Mouse (Mus musculus) megakaryocyte-erythroid progenitor cell, adult 5-6 weeks (primary cell): ENCODE measurements around the gene Pes1. TPM values are rescaled to one million over a fixed set of nuclear protein-coding genes. Genes with fewer than 3 reads are reported as not detected.

Experiments
- ATAC-seq: replicated peaks from 2 replicates; pipeline ENCODE4 v1.8.0; 2016; ENCODE audit warnings: mild to moderate bottlenecking, inconsistent platforms; ENCODE audit not compliant: severe bottlenecking, poor library complexity, low FRiP score, low TSS enrichment
- total RNA-seq, 2 experiments: library from RNA; stranded (forward) in 1 of 2; stranded (reverse) in 1 of 2; fragments of 200-1000, 215-1000 nt in 1 of 2; fragments of >200 nt in 1 of 2; fragmentation: Nextera tagmentation in 1 of 2; gene quantifications; 2 replicates each; pipeline ENCODE4 v1.2.3; 2014 to 2017

Gene Pes1
- total RNA-seq, 2 experiments from 2014 or later: 107 to 143 TPM

DNA sequence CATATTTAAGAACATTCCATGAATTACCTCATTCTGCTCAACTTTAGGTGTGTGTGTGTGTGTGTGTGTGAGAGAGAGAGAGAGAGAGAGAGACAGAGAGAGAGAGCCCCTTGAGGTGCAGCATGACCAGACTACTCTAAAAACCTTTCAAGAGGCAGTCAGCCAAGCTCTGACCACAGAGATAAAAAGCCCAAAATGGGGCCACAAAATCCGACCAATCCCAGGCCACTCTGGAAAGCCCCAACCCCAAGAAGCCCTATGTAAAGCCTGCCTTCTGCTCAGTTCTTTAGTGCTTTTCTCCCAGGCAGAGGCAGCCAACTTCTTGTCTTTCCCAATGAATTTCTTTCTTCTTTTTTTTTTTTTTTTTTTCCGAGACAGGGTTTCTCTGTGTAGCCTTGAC is 2.9 kb upstream of the Pes1 start:
- no peak for ATAC-seq

DNA sequence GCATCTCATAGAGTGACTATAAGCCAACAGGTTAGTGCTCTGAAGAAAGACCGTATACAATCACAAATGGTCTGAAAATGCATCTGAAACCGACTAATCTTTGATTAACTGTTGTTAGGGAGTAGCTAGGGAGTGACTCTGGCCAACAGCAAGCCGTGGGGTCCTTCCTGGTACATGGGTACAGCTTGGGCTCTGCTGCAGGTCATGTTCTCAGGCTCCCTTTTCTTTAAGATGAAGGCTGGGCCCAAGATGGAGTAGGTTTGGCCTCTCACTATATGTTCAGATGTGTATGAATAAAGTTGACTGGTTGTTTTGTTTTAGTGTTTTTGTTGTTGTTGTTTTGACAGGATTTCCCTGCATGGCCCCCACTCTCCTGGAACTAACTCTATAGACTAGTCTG is 2.0 kb upstream of the Pes1 start:
- no peak for ATAC-seq

DNA sequence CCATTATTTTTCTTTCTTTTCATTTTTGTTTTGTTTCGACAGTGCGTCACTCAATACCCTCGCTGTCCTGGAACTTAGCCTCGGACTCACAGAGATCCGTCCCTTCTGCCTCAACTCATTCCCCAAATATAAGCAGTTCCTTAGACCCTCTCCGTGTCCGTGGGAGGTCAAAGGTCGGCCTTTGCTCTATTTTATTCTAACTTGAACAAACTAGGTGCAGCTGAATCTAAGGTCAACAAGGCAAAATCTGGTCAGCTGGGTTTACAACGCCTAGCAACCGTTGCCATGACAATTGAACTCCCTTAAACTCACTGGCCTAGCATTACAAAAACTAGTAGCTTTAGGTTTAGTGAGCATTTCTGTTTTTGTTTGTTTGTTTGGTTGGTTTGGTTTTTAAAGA is 620 bp upstream of the Pes1 start:
- no peak for ATAC-seq

DNA sequence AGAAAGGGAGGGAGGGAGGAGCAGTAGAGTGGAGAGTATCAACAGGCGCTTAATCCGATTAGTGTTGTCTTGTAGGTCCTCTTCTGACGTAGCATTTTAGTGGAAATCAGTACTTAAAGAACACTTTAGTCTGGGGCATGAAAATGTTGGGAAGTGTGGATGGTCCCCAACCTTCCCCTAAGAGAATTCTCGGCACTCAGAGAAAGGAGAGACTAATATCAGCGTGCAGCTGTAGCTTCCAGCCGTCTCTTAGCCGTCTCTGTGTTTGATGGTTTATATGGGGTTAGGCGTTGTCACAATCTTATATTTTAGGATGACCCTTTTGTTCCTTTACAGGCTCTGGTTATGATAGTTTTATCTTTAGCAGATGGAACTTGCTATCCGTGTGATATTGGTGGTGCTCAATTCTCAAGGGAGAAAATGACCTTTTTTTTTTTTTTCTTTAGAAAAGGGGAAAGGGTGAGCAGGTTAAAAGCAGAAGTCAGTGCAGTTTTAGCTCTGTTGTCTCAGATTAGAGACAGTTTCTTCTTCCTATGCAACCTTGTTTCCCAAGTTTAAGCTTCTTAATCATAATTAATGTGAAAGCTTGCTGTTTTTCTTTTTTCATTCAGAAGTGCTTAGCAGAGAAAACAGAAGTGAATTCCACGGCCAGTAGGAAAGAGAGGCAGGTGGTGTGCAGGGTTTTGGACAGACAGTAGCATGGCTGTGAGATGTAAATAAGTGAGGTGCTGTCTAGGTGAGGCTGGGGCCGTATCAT is 819 bp downstream of the Pes1 start:
- ATAC-seq: peak; percentile 69

DNA sequence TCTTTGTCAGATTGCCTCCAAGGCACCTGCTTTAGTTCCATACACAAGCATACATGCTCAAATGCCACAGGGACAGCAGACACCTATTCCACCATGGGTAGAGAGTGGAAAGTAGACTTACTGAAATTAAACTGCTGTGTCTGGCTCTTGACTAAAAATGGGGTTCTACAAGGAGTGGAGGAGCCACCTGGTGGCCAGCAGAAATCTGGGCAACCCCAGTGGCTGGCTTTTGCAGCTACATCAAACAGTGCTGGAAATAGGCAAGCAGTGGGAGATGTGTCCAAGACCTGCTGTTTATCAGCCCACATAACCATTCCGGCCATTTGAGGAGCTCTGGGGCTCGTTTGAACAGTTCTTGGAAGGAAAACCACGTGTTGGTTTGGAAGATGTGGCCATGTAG is 6.1 kb downstream of the Pes1 start:
- peak; percentile 67; the same call in 1 of the 2 replicates for ATAC-seq

DNA sequence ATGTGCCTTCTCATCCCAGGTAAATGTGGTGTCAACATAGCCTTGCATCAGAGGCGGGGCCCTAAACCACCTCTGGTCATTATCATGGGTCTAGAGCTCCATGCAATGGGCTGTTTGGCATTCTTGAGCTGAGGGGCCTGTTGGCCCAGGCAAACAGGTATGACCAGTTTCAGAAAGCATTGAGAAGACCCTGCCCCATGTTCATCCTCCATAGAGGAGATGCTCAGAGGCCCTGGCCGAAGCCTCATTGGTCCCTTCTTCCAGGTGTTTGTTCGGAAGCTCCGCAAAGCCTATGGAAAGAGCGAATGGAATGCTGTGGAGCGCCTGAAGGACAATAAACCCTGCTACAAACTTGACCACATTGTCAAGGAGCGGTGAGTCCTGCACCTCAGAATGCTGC is 6.6 kb downstream of the Pes1 start:
- no peak for ATAC-seq

DNA sequence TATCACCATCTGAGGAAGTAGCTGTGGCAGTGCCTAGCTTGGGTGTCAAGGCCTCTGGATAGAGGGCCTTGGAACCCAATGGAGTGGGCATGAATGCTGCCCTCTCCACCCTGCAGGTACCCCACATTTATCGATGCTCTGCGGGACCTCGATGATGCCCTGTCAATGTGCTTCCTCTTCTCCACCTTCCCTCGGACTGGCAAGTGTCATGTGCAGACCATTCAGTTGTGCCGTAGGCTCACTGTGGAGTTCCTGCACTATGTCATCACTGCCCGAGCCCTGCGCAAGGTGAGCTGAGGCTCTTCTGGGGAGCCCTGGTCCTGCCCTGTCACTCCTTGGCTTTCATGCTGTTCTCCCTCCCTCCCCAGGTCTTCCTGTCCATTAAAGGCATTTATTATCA is 9.3 kb downstream of the Pes1 start:
- no peak for ATAC-seq

DNA sequence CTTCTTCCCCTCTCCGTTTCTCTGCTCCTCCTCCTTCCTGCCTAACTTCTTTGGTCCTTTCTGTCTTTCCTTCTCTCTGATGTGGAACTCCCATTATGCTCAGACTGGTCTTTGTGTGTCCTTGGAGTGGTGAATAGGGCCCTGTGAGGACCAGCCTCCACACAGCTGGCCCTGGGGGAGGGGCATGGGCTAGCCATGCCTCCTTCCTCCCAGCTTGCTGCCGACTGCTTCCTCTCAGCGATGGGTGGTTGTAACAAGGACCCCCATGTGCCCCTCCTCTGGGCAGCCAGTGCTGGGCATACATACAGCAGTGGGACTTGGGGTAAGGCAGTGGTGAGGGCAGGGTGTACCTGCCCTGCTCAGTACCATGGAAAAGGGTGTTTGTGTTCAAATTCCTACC is 10.5 kb downstream of the Pes1 start:
- no peak for ATAC-seq

DNA sequence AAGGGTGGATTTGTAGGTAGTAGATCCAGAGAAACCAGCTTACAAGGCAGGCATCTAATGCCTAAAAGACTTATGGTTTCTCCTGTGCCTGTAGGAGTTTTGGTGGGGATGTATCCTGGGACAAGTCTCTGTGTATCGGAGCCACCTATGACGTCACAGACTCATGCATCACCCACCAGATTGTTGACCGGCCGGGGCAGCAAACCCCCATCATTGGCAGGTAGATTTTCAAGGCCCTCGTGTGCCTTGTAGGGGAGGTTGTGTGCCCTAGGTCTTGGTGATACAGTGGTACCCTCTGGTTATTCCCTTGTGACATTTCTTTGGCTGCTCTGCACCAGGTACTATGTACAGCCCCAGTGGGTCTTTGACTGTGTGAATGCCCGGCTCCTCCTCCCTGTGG is 12.9 kb downstream of the Pes1 start, which contains the start of gene 4930556J24Rik:
Gene 4930556J24Rik, minus strand, starts transcription at position 101 of the 400 bp plus-strand sequence.
- ATAC-seq: no peak

DNA sequence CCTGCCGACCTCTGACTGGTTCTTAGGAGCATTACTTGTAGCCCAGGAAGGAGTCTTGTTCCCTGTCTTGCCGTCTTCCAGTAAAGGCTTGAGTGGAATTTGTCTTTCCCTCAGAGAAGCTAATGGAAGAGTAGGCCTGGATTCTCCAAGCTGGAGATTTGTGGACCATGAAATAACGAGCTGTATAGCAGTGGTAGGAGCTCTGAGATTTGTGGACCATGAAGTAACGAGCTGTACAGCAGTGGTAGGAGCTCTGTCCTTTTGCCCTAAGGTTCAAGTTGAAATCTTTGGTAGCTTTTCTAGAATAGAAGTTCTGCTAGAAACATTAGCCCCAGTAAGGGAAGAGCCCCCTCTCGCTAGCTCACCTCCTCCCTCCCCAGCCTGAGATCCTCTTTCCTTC is 14.6 kb downstream of the Pes1 start:
- no peak for ATAC-seq

DNA sequence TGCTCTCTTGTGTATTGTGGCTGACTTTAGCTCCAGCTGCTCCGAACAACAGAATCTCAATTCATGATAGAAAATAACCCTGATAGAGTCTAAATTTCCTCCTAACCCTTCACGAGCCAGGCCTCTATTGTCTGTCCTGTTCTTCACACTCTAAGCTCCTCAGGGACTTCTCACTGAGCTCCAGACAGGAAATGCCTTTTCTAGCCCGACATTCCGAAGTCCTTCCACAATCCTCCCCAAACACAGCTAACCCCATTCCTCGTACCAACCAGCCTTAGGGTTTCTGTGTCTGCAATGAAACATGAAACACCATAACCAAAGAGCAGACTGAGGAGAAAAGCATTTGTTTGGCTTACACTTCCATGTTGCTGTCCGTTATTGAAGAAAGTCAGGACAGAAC is 17.8 kb downstream of the Pes1 start:
- ATAC-seq: no peak

DNA sequence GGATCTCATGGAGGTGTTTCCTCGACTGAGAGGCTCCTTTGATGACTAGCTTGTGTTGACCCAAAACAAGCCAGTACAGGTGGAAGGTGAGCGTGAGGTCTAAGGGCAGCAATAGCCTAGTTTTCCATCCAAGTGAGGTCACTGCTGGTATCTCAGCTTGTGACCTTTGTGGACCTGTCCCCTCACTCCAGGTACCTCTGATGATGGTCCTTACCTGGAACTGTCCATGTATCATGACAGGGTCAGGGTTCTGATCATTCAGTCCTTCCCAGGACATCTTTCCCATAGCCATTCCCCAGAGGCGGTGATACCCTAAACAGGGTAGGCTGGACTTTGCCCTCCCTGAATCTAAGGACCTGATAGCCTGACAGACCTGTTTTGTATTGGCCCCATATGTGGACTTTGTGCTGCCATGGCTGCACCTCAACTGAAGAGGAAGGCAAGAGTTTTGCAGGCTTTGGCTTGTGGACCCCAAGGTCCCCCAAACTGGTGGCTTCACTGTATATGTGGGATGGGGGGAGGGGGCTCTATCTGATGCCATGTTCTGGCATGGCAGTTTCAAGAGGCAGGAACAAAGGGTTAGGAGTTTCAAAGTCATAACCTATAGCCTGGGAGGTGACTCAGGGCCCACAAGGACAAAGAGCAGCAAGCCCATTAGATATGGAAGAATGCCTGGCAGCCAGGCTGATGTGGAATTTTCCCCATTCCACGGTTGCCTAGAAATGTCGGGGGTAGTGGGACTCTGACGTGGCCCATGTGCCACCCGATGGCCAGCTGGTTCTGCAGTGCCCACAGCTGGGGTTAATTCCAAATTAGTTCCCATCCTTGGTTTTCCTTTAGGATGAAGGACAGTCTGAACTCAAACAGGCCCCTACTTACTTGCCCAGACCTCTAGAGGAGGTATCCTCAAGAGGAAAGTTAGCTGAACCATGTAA is 18.8 kb downstream of the Pes1 start:
- ATAC-seq: no peak

DNA sequence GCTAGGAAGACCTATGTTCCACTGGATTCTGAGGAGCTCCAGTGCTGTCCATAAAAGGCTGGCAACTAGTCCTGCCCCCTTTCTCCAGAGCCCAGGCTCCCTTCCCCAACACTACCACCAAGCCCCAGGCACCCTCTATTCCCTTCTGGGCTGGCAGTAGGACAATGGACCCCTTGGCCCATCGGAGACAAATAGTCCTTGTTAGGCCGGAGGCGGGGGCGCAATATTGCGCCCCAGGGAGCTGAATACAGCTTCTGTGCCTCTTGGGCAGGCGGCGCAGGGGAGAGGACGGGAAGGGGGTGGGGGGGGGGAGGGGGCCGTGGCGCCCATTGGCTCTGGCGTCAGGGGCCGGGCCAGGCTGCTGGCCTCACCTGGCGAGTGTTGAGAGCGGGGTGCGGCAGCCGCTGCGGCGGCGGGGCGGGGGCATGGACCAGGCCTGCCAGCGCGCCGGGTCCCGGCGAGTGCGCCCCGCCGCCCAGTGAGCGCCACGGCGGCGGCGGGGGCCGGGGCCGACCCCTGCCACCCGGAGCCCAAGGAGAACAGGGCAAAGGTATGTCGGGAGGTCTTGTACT is 19.6 kb downstream of the Pes1 start, which contains the start of gene Gal3st1:
Gene Gal3st1, plus strand, starts transcription at position 346 of the 572 bp plus-strand sequence.
- ATAC-seq: no peak

DNA sequence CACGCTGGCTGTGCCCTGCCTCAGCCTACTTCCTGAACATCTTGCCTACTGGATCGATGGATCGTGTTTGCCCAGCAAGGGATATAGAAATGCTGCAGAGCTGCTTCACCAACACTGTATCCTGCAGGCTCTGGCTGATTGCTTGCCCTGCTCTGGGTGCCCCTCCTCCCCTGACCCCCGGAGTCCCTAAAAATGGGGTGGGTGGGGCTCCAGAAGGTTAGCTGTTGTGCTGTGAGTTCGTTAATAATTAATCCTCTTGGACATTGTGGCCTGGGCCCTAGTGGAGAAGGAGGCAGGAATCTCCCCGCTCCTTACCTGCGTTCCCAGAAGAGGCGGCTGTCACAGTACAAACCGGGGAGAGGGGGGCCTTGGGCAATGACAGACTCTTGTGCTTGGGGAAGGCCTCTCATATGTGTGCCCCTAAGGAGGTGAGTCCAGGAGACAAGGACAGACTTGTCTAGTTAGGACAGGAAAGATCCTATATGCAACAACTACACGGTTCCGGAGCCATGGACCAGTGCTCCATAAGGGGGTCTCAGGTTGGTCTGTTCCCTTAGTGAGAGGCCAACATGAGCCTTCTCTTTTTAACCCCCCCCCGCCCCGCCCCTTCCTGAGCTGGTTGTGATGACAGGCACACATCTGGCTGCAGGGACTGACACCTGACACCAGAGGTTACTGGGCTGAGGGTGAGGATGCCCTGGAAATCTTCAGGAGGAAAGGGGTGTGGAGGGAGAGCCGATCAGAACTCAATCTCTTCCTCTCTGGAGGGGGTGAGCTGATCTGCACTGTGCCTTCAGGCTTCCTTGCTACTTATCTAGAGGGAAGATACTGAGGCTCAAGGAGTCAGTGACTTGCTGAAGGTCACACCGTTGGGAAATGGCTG is 20.3 kb downstream of the Pes1 start:
- no peak for ATAC-seq

DNA sequence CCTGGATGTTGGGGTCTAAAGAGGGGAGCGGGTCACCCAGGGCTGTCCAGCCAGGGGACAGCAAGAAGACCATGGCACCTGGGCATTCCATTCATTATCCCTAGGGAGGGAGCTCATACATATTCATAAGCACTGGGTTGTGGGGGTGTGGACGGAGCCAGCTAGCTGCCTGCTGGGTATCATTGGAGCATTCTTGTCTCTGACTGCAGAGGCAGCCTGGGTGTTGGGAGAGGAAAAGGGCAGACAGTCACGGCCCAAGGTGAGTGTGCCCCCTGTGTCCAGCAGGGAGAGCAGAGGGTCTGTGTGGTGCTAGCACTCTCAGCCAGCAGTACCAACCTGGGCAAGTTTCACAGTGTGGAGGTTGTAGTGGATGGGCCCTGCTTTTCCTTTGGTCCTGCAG is 26.0 kb downstream of the Pes1 start:
- ATAC-seq: no peak

DNA sequence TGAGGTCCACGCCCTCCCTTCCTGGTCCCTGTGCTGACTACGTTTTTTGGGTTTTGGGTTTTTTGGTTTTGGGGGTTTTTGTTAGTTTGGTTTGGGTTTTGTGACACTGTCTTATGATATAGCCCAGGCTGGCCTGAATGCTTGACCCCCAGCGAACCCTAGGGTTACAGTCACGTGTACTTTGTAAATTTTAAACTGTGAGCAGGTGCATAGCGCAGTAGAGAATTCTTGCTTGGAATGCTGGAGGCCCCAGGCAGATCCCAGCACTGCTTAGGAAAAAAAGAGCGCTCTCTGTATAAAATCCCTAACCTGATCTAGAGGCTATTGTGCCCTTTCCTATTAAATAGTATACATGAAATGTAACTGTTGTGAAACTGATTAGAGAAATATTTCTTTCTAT is 29.4 kb downstream of the Pes1 start:
- no peak for ATAC-seq

DNA sequence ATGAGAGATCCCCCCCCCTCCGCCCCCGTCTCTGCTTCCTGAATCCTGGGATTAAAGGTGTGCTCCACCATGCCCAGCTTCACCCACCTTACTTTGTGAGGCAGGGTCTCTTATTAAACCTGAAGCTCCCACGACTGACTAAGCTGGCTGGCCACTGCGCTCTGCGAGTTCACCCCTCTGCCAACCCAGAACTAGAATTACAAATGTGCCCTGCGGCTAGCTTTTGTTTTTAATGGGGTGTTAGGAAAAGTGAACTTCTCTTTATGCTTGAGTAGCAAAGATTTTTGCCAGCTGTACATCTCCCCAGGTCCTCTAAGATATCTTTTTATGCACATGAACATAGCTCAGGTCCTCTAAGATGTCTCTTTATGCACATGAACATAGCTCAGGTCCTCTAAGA is 30.1 kb downstream of the Pes1 start:
- no peak for ATAC-seq

DNA sequence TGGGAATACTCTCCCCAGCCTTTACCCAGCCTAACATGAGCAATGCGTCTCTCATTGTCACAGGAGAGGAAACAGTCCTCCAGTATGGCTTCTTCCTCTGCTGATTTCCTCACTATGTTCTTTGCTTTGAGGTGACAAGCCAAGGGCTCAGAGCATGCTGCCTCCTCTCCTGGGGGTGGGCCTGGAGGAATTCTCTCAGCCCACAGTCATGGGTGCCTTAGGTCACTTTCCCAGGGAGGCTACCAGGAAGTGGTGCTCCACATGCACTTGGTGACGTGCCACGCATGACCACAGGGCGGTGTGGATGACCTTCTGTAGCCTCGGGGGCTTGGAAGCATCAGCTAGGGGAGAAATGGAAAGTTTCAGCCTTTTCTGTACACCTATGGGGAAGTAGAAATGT is 31.7 kb downstream of the Pes1 start:
- no peak for ATAC-seq

DNA sequence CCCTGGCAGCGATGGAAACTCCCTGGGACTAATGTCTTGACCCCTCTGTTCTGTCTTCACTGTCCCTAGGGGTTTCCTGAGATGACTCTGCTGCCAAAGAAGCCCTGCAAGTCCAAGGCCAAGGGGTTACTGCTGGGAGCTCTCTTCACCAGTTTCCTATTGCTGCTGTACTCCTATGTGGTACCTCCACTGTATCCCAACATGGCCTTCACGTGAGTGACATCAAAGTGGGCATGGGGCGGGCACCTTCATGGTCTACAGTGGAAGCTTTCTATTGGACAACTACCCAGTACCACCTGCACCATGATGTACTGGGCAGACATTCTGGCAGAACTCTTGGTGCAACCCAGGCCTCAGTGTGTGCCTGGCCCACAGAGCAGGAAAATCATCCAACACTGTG is 33.1 kb downstream of the Pes1 start:
- ATAC-seq: no peak
